Mouse (Mus musculus) MEL (cell line): ENCODE results near the gene Dennd4b.

Experiments used
- CHD2 ChIP-seq: IDR thresholded peaks from 2 replicates; pipeline ENCODE4 v1.6.1; 2011; ENCODE audit warnings: low read length, improper control_type of control experiment
- CTCF ChIP-seq, 3 experiments: IDR thresholded peaks in 2 of 3; conservative IDR thresholded peaks in 1 of 3; 2 replicates each; pipeline ENCODE4 v1.5.1; 2011 to 2012; ENCODE audit warnings: low read length in 3 of 3, low read depth in 2 of 3, mild to moderate bottlenecking in 2 of 3, improper control_type of control experiment in 1 of 3, inconsistent platforms in 1 of 3, mixed read lengths in 1 of 3, moderate library complexity in 1 of 3; ENCODE audit not compliant: control insufficient read depth in 1 of 3, insufficient read depth in 1 of 3, poor library complexity in 1 of 3, severe bottlenecking in 1 of 3
- HCFC1 ChIP-seq: IDR thresholded peaks from 2 replicates; pipeline ENCODE4 v1.6.1; 2012; ENCODE audit warnings: low read depth, mild to moderate bottlenecking, inconsistent platforms, low read length, improper control_type of control experiment, moderate library complexity
- MAX ChIP-seq: IDR thresholded peaks from 2 replicates; pipeline ENCODE4 v1.6.1; 2011; ENCODE audit warnings: low read length, improper control_type of control experiment
- NELFE ChIP-seq: IDR thresholded peaks from 2 replicates; pipeline ENCODE4 v1.6.1; 2011; ENCODE audit warnings: low read depth, low read length, improper control_type of control experiment
- POLR2A ChIP-seq, 2 experiments: IDR thresholded peaks; 2 replicates each; pipeline ENCODE4 v1.6.1; 2011 to 2012; ENCODE audit warnings: low read length in 2 of 2, mild to moderate bottlenecking in 2 of 2, control low read depth in 1 of 2, improper control_type of control experiment in 1 of 2, low read depth in 1 of 2, moderate library complexity in 1 of 2; ENCODE audit not compliant: control insufficient read depth in 1 of 2, insufficient read depth in 1 of 2, poor library complexity in 1 of 2
- SMC3 ChIP-seq: IDR thresholded peaks from 2 replicates; pipeline ENCODE4 v1.6.1; 2011; ENCODE audit warnings: low read depth, low read length, improper control_type of control experiment
- TAL1 ChIP-seq: IDR thresholded peaks from 2 replicates; pipeline ENCODE4 v1.6.1; 2012; ENCODE audit warnings: mild to moderate bottlenecking, inconsistent platforms, low read length, moderate library complexity, mixed read lengths

DNA sequence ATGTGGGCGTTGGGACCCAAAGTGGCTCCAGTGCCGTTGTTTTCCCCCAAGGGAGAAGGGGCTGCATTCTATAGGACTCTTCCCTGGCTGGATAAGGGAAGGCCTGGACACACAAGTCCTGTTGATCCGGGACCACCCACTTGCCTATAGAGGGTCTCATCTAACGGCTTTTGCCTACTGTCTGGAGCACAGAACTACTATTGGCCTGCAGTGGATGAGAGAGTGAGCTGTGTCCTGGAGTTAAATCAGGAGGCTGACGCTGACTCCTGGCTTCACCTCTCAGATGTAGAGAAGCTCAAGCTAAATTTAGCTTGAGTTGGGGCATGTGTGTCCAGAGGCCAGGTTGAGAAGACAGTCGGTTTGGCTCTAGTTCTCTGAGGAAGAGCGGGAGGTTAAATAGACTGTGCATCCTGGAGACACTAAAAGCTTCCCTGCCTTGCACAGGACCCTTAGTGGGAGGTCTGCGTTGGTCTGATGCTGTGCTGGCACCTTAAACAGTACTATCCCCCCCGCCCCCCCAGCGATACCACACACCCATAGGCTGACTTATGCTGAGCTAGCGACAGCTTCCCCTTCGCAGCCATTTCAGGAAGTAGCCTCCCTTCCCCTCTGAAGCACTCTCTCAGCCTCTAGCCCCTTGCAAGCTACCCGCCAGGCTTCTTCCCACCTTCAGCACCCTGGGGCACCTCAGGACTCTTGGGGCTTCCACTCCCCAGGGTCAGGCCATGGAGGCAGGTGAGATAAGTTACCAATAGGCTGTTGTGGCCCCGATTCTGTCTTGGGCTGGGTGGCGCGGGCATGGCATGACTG is 1.2 kb downstream of the Dennd4b start:
- TF ChIP-seq HCFC1 (peak; percentile 78), TAL1 (no peak), MAX (peak; percentile 44; the same call in 1 of the 2 replicates), POLR2A (IDR thresholded peaks at IDR 0.05; ENCODE audit: control insufficient read depth in 1 of 2, insufficient read depth in 1 of 2, low read depth in 1 of 2, low read length in 2 of 2, poor library complexity in 1 of 2) (peak; percentile 55 to 84), CTCF (IDR thresholded peaks at IDR 0.05 in 2 of 3, conservative IDR thresholded peaks at IDR 0.05 in 1 of 3; ENCODE audit: control insufficient read depth in 1 of 3, insufficient read depth in 1 of 3, low read depth in 2 of 3, low read length in 3 of 3, poor library complexity in 1 of 3, severe bottlenecking in 1 of 3) (no peak), SMC3 (no peak; the same call in 1 of the 2 replicates), CHD2 (no peak), NELFE (peak; percentile 87)
